Mouse (Mus musculus): Measurements from ENCODE around the gene Pdcl3.

Pdcl3 gene

GRCm38 (mm10) chr1:38985308-38985707 lies at the start of gene Pdcl3:
Gene Pdcl3, plus strand, starts transcription at chr1:38985608.
- DNase-seq (ENCODE audit: low spot score), result no peak

GRCm38 (mm10) chr1:38936780-38937179 lies 48.6 kb upstream of the Pdcl3 start:
- DNase-seq (ENCODE audit: low spot score), result peak; percentile 19

GRCm38 (mm10) chr1:38938849-38939248 lies 46.6 kb upstream of the Pdcl3 start, which contains the start of gene Nms:
Gene Nms, plus strand, starts transcription at chr1:38939149.
- DNase-seq (ENCODE audit: low spot score), result no peak

GRCm38 (mm10) chr1:38939608-38940007 lies 45.8 kb upstream of the Pdcl3 start:
- DNase-seq (ENCODE audit: low spot score), result no peak

GRCm38 (mm10) chr1:38956457-38956856 lies 29.0 kb upstream of the Pdcl3 start:
- DNase-seq (ENCODE audit: low spot score), result no peak

GRCm38 (mm10) chr1:38969116-38969515 lies 16.3 kb upstream of the Pdcl3 start:
- no peak for DNase-seq (ENCODE audit: low spot score)

GRCm38 (mm10) chr1:38971712-38972111 lies 13.7 kb upstream of the Pdcl3 start:
- no peak for DNase-seq (ENCODE audit: low spot score)

GRCm38 (mm10) chr1:38972986-38973592 lies 12.3 kb upstream of the Pdcl3 start:
- DNase-seq (ENCODE audit: low spot score), result no peak

GRCm38 (mm10) chr1:38979953-38980352 lies 5.5 kb upstream of the Pdcl3 start:
- no peak for DNase-seq (ENCODE audit: low spot score)

- DNase-seq (ENCODE audit: low spot score), result no peak
Measured at GRCm38 (mm10) chr1:38983870-38984269, 1.5 kb upstream of the Pdcl3 start.

GRCm38 (mm10) chr1:38987080-38987864 lies 1.9 kb downstream of the Pdcl3 start:
- peak; percentile 95 for DNase-seq (ENCODE audit: low spot score)

GRCm38 (mm10) chr1:38987865-38988211 lies 2.4 kb downstream of the Pdcl3 start:
- no peak for DNase-seq (ENCODE audit: low spot score)

GRCm38 (mm10) chr1:38988357-38988756 lies 2.9 kb downstream of the Pdcl3 start:
- DNase-seq (ENCODE audit: low spot score), result no peak

- no peak for DNase-seq (ENCODE audit: low spot score)
Measured at GRCm38 (mm10) chr1:38992365-38992764, 7.0 kb downstream of the Pdcl3 start.

GRCm38 (mm10) chr1:39001106-39001505 lies 15.7 kb downstream of the Pdcl3 start:
- peak; percentile 82 for DNase-seq (ENCODE audit: low spot score)

- DNase-seq (ENCODE audit: low spot score), result no peak
Measured at GRCm38 (mm10) chr1:39005751-39006354, 20.4 kb downstream of the Pdcl3 start.

- no peak for DNase-seq (ENCODE audit: low spot score)
Measured at GRCm38 (mm10) chr1:39006830-39007829, 21.7 kb downstream of the Pdcl3 start.

GRCm38 (mm10) chr1:39010583-39011021 lies 25.2 kb downstream of the Pdcl3 start:
- DNase-seq (ENCODE audit: low spot score), result peak; percentile 90

GRCm38 (mm10) chr1:39012576-39012975 lies 27.2 kb downstream of the Pdcl3 start:
- peak; percentile 55 for DNase-seq (ENCODE audit: low spot score)

- peak; percentile 44 for DNase-seq (ENCODE audit: low spot score)
Measured at GRCm38 (mm10) chr1:39013843-39014242, 28.4 kb downstream of the Pdcl3 start.

- no peak for DNase-seq (ENCODE audit: low spot score)
Measured at GRCm38 (mm10) chr1:39015529-39015928, 30.1 kb downstream of the Pdcl3 start.

GRCm38 (mm10) chr1:39017871-39018270 lies 32.5 kb downstream of the Pdcl3 start:
- DNase-seq (ENCODE audit: low spot score), result no peak
